10 mouse cellular contexts compared by ENCODE assay signal in the genomic region with DNA sequence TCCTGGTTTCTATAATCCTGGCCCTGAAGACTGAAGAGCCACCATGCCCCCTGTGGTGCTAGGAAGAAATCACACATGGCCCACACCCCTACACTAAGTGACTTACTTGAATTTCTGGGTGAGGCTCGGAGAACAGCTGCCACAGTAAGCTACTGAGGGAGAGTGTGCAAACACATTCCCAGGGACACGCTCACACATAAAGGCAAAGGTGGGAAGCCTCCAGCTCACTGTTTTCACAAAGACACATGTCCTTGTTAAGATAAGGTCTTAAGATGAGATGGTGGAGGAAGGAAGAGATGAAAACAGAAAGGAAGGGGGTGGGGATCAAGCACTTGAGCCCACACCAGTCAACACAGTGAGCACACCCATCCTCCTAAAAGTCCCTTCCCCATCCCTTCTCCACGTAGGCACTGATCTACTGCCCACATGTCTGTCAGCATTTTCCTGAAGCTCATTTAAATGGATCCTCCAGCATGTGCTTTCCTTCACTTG.
DNase-seq lines count a peak whose midpoint lies in the region; ATAC-seq and TF ChIP-seq lines count a peak whose summit lies in the region.
"Had no signal": no experiment of that assay in that cellular context is flagged by ENCODE, and none has a peak within 500 bp of the region (broad histone marks: within the 10 kb centered on the region; RNA-seq: fewer than 3 reads in every experiment).

No protein-coding gene starts in this region.

- ATAC-seq in intestine, postnatal 0 days = peak; percentile 57; the same call in 1 of the 2 replicates
- ATAC-seq in intestine, embryonic 15.5 days = no peak
- ATAC-seq: liver, embryonic 12.5 days had no signal

- no peak overlapping the region for H3K27ac ChIP-seq in intestine, postnatal 0 days (ENCODE audit: low read depth, low read length)
- no peak overlapping the region for H3K27ac ChIP-seq in intestine, embryonic 15.5 days
- H3K27ac ChIP-seq: liver, embryonic 12.5 days had no signal

- peak; percentile 38 for TF ChIP-seq CTCF in intestine, postnatal 0 days (IDR thresholded peaks at IDR 0.05; ENCODE audit: low read depth)

- H3K36me3 ChIP-seq in intestine, postnatal 0 days (ENCODE audit: control insufficient read depth, insufficient read depth) = peaks cover 20% of the 10 kb centered on the region
- peaks cover 7% of the 10 kb centered on the region for H3K36me3 ChIP-seq in intestine, embryonic 15.5 days

- peak; percentile 58 for DNase-seq in CD4-positive, CD25-positive, alpha-beta regulatory T cell, adult 2 months (ENCODE audit: low read depth, low spot score)
- peak; percentile 43 for DNase-seq in ES-CJ7 (ENCODE audit: low read depth, low spot score)
- peak; percentile 34 to 57 for DNase-seq in left cerebral cortex, postnatal 14 days (ENCODE audit: low spot score in 2 of 2)
- DNase-seq in adrenal gland, adult 8-10 months = no peak
- no peak for DNase-seq in adrenal gland, postnatal 14 days
- no peak for DNase-seq in c-Kit-positive CD71-positive TER-119-positive erythroid progenitor cells, embryonic 14.5 days (ENCODE audit: low spot score)

- no peaks in the 10 kb centered on the region for H3K27me3 ChIP-seq in intestine, postnatal 0 days (replicated peaks; ENCODE audit: control insufficient read depth, insufficient read depth, low read length)
- no peaks in the 10 kb centered on the region for H3K27me3 ChIP-seq in intestine, embryonic 15.5 days (replicated peaks)
- H3K27me3 ChIP-seq: liver, embryonic 12.5 days had no signal

- intact Hi-C loops in left cerebral cortex, postnatal 14 days (cut with DNase I) = no loop called here

- no peaks in the 10 kb centered on the region for H3K4me1 ChIP-seq in intestine, postnatal 0 days (replicated peaks; ENCODE audit: control insufficient read depth, insufficient read depth, low read length)
- no peaks in the 10 kb centered on the region for H3K4me1 ChIP-seq in intestine, embryonic 15.5 days (replicated peaks)

- H3K4me3 ChIP-seq in intestine, postnatal 0 days (ENCODE audit: low read depth, low read length) = no peak overlapping the region
- H3K4me3 ChIP-seq in intestine, embryonic 15.5 days (replicated peaks) = no peak overlapping the region
- H3K4me3 ChIP-seq: liver, embryonic 12.5 days had no signal

- H3K4me2 ChIP-seq in intestine, postnatal 0 days (replicated peaks; ENCODE audit: low read depth) = no peak overlapping the region
- no peak overlapping the region for H3K4me2 ChIP-seq in intestine, embryonic 15.5 days (replicated peaks)
- H3K4me2 ChIP-seq: liver, embryonic 12.5 days; midbrain, embryonic 11.5 days had no signal

- no peak overlapping the region for H3K9ac ChIP-seq in intestine, postnatal 0 days (ENCODE audit: low read depth, low read length)
- no peak overlapping the region for H3K9ac ChIP-seq in intestine, embryonic 15.5 days
- H3K9ac ChIP-seq: liver, embryonic 12.5 days had no signal

- H3K9me3 ChIP-seq in intestine, postnatal 0 days (ENCODE audit: control insufficient read depth) = no peaks in the 10 kb centered on the region
- no peaks in the 10 kb centered on the region for H3K9me3 ChIP-seq in intestine, embryonic 15.5 days
- H3K9me3 ChIP-seq: liver, embryonic 12.5 days had no signal

- 75% methylated on average over 3 of the region's 3 CpGs for whole genome bisulfite sequencing in intestine, postnatal 0 days
- WGBS in intestine, embryonic 15.5 days = 75% methylated on average over 3 of the region's 3 CpGs

Comparison
In these comparisons a context has a peak if more than half of its experiments do, and no peak if none do; other contexts are left out.
1. DNase-seq: peak in CD4-positive, CD25-positive, alpha-beta regulatory T cell, adult 2 months (single experiment), ES-CJ7 (single experiment) and left cerebral cortex, postnatal 14 days (2 of 2); none in adrenal gland, adult 8-10 months (single experiment), adrenal gland, postnatal 14 days (single experiment) and c-Kit-positive CD71-positive TER-119-positive erythroid progenitor cells, embryonic 14.5 days (single experiment).